Mouse (Mus musculus) cerebellum, postnatal 14 days (tissue): ENCODE data around the gene Gm6871.
"Not testable (repeated sequence)": the region's sequence is repeated elsewhere in the genome, so short reads cannot be mapped to it uniquely, and the experiment has no call there.

Experiments used
- DNase-seq, 2 experiments: peaks; one replicate each; pipeline ENCODE4 v3.0.0; 2021; ENCODE audit warnings: mixed read lengths in 2 of 2

The Gm6871 gene

GRCm38 (mm10) chr7:41573562-41573961 lies at the start of gene Gm6871:
Gm6871 (minus strand) TSS chr7:41573662.
- not testable (repeated sequence) for DNase-seq

GRCm38 (mm10) chr7:41616241-41616640 lies 42.8 kb upstream of the Gm6871 start:
- DNase-seq: not testable (repeated sequence)

GRCm38 (mm10) chr7:41611654-41612053 lies 38.2 kb upstream of the Gm6871 start:
- DNase-seq: no peak

GRCm38 (mm10) chr7:41599932-41600548 lies 26.6 kb upstream of the Gm6871 start:
- peak in 1 of 2 experiments; percentile 6 for DNase-seq

GRCm38 (mm10) chr7:41599034-41599813 lies 25.8 kb upstream of the Gm6871 start, which contains the start of gene 2610021A01Rik:
2610021A01Rik (plus strand) TSS chr7:41599230.
- DNase-seq: peak; percentile 86 to 90

GRCm38 (mm10) chr7:41598615-41599014 lies 25.2 kb upstream of the Gm6871 start:
- no peak for DNase-seq

- DNase-seq: not testable (repeated sequence)
Observed at GRCm38 (mm10) chr7:41587831-41588230, 14.4 kb upstream of the Gm6871 start.

GRCm38 (mm10) chr7:41582028-41582427 lies 8.6 kb upstream of the Gm6871 start:
- DNase-seq: no peak

- DNase-seq: no peak
Observed at GRCm38 (mm10) chr7:41577956-41578355, 4.5 kb upstream of the Gm6871 start.

- no peak for DNase-seq
Observed at GRCm38 (mm10) chr7:41560681-41561080, 12.8 kb downstream of the Gm6871 start.

- DNase-seq: no peak
Observed at GRCm38 (mm10) chr7:41512672-41513071, 60.8 kb downstream of the Gm6871 start.

GRCm38 (mm10) chr7:41512207-41512606 lies 61.3 kb downstream of the Gm6871 start:
- no peak for DNase-seq

GRCm38 (mm10) chr7:41502402-41502801 lies 71.1 kb downstream of the Gm6871 start:
- no peak for DNase-seq

GRCm38 (mm10) chr7:41500151-41500934 lies 73.1 kb downstream of the Gm6871 start:
- peak; percentile 54 to 76 for DNase-seq

GRCm38 (mm10) chr7:41499389-41500049 lies 73.9 kb downstream of the Gm6871 start, which contains the start of the genes Gm20449 and AW146154:
Gm20449 (minus strand) TSS chr7:41499417.
AW146154 (minus strand) TSS chr7:41499890.
- peak; percentile 97 to 99 for DNase-seq

GRCm38 (mm10) chr7:41499018-41499388 lies 74.5 kb downstream of the Gm6871 start:
- DNase-seq: not testable (repeated sequence)

- DNase-seq: peak; percentile 38 to 40
Observed at GRCm38 (mm10) chr7:41498464-41498863, 75.0 kb downstream of the Gm6871 start.

- DNase-seq: peak in 1 of 2 experiments; percentile 15
Observed at GRCm38 (mm10) chr7:41497871-41498270, 75.6 kb downstream of the Gm6871 start.
